Mouse (Mus musculus) spleen, postnatal 10 days (tissue): Measurements from ENCODE around the gene Mrps12.
"Not testable (repeated sequence)": the region's sequence is repeated elsewhere in the genome, so short reads cannot be mapped to it uniquely, and the experiment has no call there.

Experiments used
- DNase-seq, 2 experiments: peaks; one replicate each; pipeline ENCODE4 v3.0.0; 2021 to 2022; ENCODE audit warnings: low spot score in 2 of 2

Gene Mrps12

GRCm38 (mm10) chr7:28709454-28709853, 32.2 kb downstream of the Mrps12 start:
- no peak for DNase-seq

- DNase-seq, result no peak
These were observed 38.9 kb downstream of the Mrps12 start for GRCm38 (mm10) chr7:28702601-28703143.

- DNase-seq, result not testable (repeated sequence)
These were observed 40.3 kb downstream of the Mrps12 start for GRCm38 (mm10) chr7:28701306-28701705.

GRCm38 (mm10) chr7:28700269-28700668, 41.4 kb downstream of the Mrps12 start:
- DNase-seq, result no peak

GRCm38 (mm10) chr7:28697277-28697676, 44.3 kb downstream of the Mrps12 start:
- no peak for DNase-seq

- no peak for DNase-seq
These were observed 46.6 kb downstream of the Mrps12 start for GRCm38 (mm10) chr7:28694966-28695511.

- no peak for DNase-seq
These were observed 47.2 kb downstream of the Mrps12 start for GRCm38 (mm10) chr7:28694423-28694822.

GRCm38 (mm10) chr7:28693321-28693966, 48.2 kb downstream of the Mrps12 start:
- DNase-seq, result peak; percentile 31 to 80

- DNase-seq, result no peak
These were observed 48.9 kb downstream of the Mrps12 start, which contains the start of gene Fbxo27 for GRCm38 (mm10) chr7:28692545-28693320. TSS of gene Fbxo27 (plus strand) at chr7:28692849.

GRCm38 (mm10) chr7:28691075-28691474, 50.5 kb downstream of the Mrps12 start:
- DNase-seq, result no peak
